Mouse (Mus musculus) myocyte (in vitro differentiated cells): ENCODE measurements around the gene Spdye4b. TPM values are rescaled to one million over a fixed set of nuclear protein-coding genes. Genes with fewer than 3 reads are reported as not detected.

Source experiments
- H3K27me3 ChIP-seq: one replicate; pipeline ENCODE4 v1.6.1; 2011; ENCODE audit not compliant: control insufficient read depth, insufficient read depth, insufficient read length
- H3K36me3 ChIP-seq: one replicate; pipeline ENCODE4 v1.6.1; 2011; ENCODE audit not compliant: control insufficient read depth, insufficient read depth
- H3K4me2 ChIP-seq: one replicate; pipeline ENCODE4 v1.6.1; 2011; ENCODE audit warnings: low read depth, control low read depth
- H3K4me3 ChIP-seq: one replicate; pipeline ENCODE4 v1.5.1; 2011; ENCODE audit warnings: mild to moderate bottlenecking, control low read depth, moderate library complexity
- H3K79me2 ChIP-seq: one replicate; pipeline ENCODE4 v1.6.1; 2011; ENCODE audit not compliant: control insufficient read depth, insufficient read depth
- H3ac ChIP-seq: one replicate; pipeline ENCODE4 v1.6.1; 2011; ENCODE audit not compliant: control insufficient read depth, insufficient read length
- CEBPB ChIP-seq: IDR thresholded peaks from 2 replicates; pipeline ENCODE4 v1.6.1; 2011; ENCODE audit warnings: mild to moderate bottlenecking, moderate library complexity; ENCODE audit not compliant: poor library complexity, insufficient read depth, severe bottlenecking
- E2F4 ChIP-seq: IDR thresholded peaks from one replicate; pipeline ENCODE4 v1.6.1; 2011; ENCODE audit warnings: mild to moderate bottlenecking, control low read depth, moderate library complexity; ENCODE audit not compliant: insufficient read depth
- MAX ChIP-seq: IDR thresholded peaks from one replicate; pipeline ENCODE4 v1.6.1; 2011; ENCODE audit warnings: low read depth, mild to moderate bottlenecking, control low read depth
- MYOD1 ChIP-seq, 3 experiments: IDR thresholded peaks; one replicate each; pipeline ENCODE4 v1.6.1; 2011; ENCODE audit warnings: control low read depth in 2 of 3, low read depth in 2 of 3, mild to moderate bottlenecking in 2 of 3, moderate library complexity in 1 of 3; ENCODE audit not compliant: insufficient read length in 2 of 3, control insufficient read depth in 1 of 3
- MYOG ChIP-seq, 3 experiments: IDR thresholded peaks; one replicate each; pipeline ENCODE4 v1.6.1; 2011; ENCODE audit warnings: control low read depth in 2 of 3, low read depth in 2 of 3, mild to moderate bottlenecking in 2 of 3; ENCODE audit not compliant: insufficient read length in 2 of 3, control insufficient read depth in 1 of 3, insufficient read depth in 1 of 3
- POLR2A ChIP-seq: IDR thresholded peaks from one replicate; pipeline ENCODE4 v1.6.1; 2011; ENCODE audit warnings: low read depth, mild to moderate bottlenecking, control low read depth, moderate library complexity; ENCODE audit not compliant: insufficient read length
- POLR2AphosphoS2 ChIP-seq: IDR thresholded peaks from one replicate; pipeline ENCODE4 v1.6.1; 2011; ENCODE audit warnings: low read depth, control low read depth; ENCODE audit not compliant: insufficient read length
- REST ChIP-seq: IDR thresholded peaks from one replicate; pipeline ENCODE4 v1.6.1; 2011; ENCODE audit warnings: mild to moderate bottlenecking, control low read depth, moderate library complexity; ENCODE audit not compliant: insufficient read depth, insufficient read length
- SRF ChIP-seq: IDR thresholded peaks from one replicate; pipeline ENCODE4 v1.6.1; 2011; ENCODE audit warnings: low read depth; ENCODE audit not compliant: control insufficient read depth, insufficient read length
- TCF12 ChIP-seq: IDR thresholded peaks from one replicate; pipeline ENCODE4 v1.6.1; 2011; ENCODE audit warnings: mild to moderate bottlenecking, control low read depth; ENCODE audit not compliant: poor library complexity, insufficient read depth, severe bottlenecking
- TCF3 ChIP-seq: IDR thresholded peaks from one replicate; pipeline ENCODE4 v1.6.1; 2011; ENCODE audit warnings: low read depth, control low read depth; ENCODE audit not compliant: insufficient read length
- USF1 ChIP-seq: IDR thresholded peaks from one replicate; pipeline ENCODE4 v1.6.1; 2011; ENCODE audit warnings: low read depth, mild to moderate bottlenecking, control low read depth, moderate library complexity
- polyA plus RNA-seq: library from polyadenylated mRNA; unstranded; fragments of >200 nt; fragmentation: generic; extraction: Trizol; gene quantifications from one replicate; pipeline ENCODE4 v1.2.1, GENCODE M21; 2012; ENCODE audit warnings: missing spikeins

Gene Spdye4b
- polyA plus RNA-seq, 1 experiment: not detected

GRCm38 (mm10) chr5:143147481-143147880, 33.3 kb upstream of the Spdye4b start, which contains the start of gene Olfr718-ps1:
Gene Olfr718-ps1, minus strand, starts transcription at chr5:143147581.
- H3ac ChIP-seq: no peak within 1 kb of the TSS
- H3K27me3 ChIP-seq: peaks cover 9% of the 10 kb centered on the region
- TF ChIP-seq TCF12 (no peak), MAX (no peak), REST (no peak)
- H3K4me3 ChIP-seq: no peak within 1 kb of the TSS
- H3K79me2 ChIP-seq: no peaks in the 10 kb centered on the region
- no peak within 1 kb of the TSS for H3K4me2 ChIP-seq
- H3K36me3 ChIP-seq: no peaks in the 10 kb centered on the region

DNA sequence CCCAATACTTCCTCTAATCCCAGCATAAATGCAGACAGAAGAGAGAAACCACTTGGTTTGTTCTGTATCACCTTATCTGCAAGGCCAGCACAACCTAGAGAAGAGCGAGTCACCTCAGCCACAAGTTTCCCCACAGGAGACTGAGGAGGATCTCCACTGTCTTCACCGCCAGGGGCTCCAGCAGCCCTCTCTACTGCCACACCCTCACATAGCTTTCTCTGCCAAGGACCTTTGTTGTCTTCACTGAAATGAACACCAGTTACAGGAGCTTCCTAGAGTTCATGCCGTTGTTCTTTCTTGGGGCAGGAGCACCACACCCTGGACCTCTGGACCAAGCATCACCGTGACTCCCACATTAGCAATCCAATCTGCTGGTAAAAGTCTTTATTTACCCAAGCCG, 32.2 kb upstream of the Spdye4b start:
- Histone ChIP-seq H3K79me2 (no peaks in the 10 kb centered on the region), H3ac (no peak overlapping the region), H3K4me3 (no peak overlapping the region), H3K36me3 (no peaks in the 10 kb centered on the region), H3K4me2 (no peak overlapping the region), H3K27me3 (peaks cover 9% of the 10 kb centered on the region)
- no peak for TF ChIP-seq SRF
- TF ChIP-seq MYOG (IDR thresholded peaks at IDR 0.05; ENCODE audit: control insufficient read depth in 1 of 3, insufficient read depth in 1 of 3, insufficient read length in 2 of 3, low read depth in 2 of 3): no peak
- no peak for TF ChIP-seq CEBPB
- no peak for TF ChIP-seq POLR2A
- no peak for TF ChIP-seq REST
- TF ChIP-seq USF1: no peak
- TF ChIP-seq MYOD1 (IDR thresholded peaks at IDR 0.05; ENCODE audit: control insufficient read depth in 1 of 3, insufficient read length in 2 of 3, low read depth in 2 of 3): no peak
- no peak for TF ChIP-seq MAX
- TF ChIP-seq TCF12: no peak
- no peak for TF ChIP-seq POLR2AphosphoS2
- TF ChIP-seq E2F4: no peak
- TF ChIP-seq TCF3: no peak

GRCm38 (mm10) chr5:143149536-143149935, 31.3 kb upstream of the Spdye4b start:
- no peak overlapping the region for H3K4me3 ChIP-seq
- H3K79me2 ChIP-seq: no peaks in the 10 kb centered on the region
- peaks cover 9% of the 10 kb centered on the region for H3K27me3 ChIP-seq
- no peak for TF ChIP-seq REST
- TF ChIP-seq MAX: no peak
- no peak for TF ChIP-seq MYOG (IDR thresholded peaks at IDR 0.05; ENCODE audit: control insufficient read depth in 1 of 3, insufficient read depth in 1 of 3, insufficient read length in 2 of 3, low read depth in 2 of 3)
- no peak for TF ChIP-seq SRF
- no peak for TF ChIP-seq E2F4
- no peak for TF ChIP-seq TCF3
- TF ChIP-seq POLR2A: no peak
- no peak for TF ChIP-seq USF1
- no peak for TF ChIP-seq MYOD1 (IDR thresholded peaks at IDR 0.05; ENCODE audit: control insufficient read depth in 1 of 3, insufficient read length in 2 of 3, low read depth in 2 of 3)
- TF ChIP-seq POLR2AphosphoS2: no peak
- no peak for TF ChIP-seq TCF12
- no peak for TF ChIP-seq CEBPB
- H3ac ChIP-seq: no peak overlapping the region
- H3K4me2 ChIP-seq: no peak overlapping the region
- no peaks in the 10 kb centered on the region for H3K36me3 ChIP-seq

- Histone ChIP-seq H3K4me2 (no peak overlapping the region), H3ac (no peak overlapping the region), H3K79me2 (no peaks in the 10 kb centered on the region), H3K4me3 (no peak overlapping the region), H3K36me3 (no peaks in the 10 kb centered on the region), H3K27me3 (peaks cover 7% of the 10 kb centered on the region)
- TF ChIP-seq MYOG (IDR thresholded peaks at IDR 0.05; ENCODE audit: control insufficient read depth in 1 of 3, insufficient read depth in 1 of 3, insufficient read length in 2 of 3, low read depth in 2 of 3) (no peak), SRF (no peak), E2F4 (no peak), POLR2AphosphoS2 (no peak), CEBPB (no peak), REST (no peak), TCF12 (no peak), USF1 (no peak), MAX (no peak), MYOD1 (IDR thresholded peaks at IDR 0.05; ENCODE audit: control insufficient read depth in 1 of 3, insufficient read length in 2 of 3, low read depth in 2 of 3) (no peak), POLR2A (no peak), TCF3 (no peak)
Observed at GRCm38 (mm10) chr5:143150044-143150443, 30.8 kb upstream of the Spdye4b start.

- no peak overlapping the region for H3K4me2 ChIP-seq
- no peak for TF ChIP-seq MYOD1 (IDR thresholded peaks at IDR 0.05; ENCODE audit: control insufficient read depth in 1 of 3, insufficient read length in 2 of 3, low read depth in 2 of 3)
- TF ChIP-seq TCF12: no peak
- no peak for TF ChIP-seq TCF3
- TF ChIP-seq E2F4: no peak
- TF ChIP-seq MYOG (IDR thresholded peaks at IDR 0.05; ENCODE audit: control insufficient read depth in 1 of 3, insufficient read depth in 1 of 3, insufficient read length in 2 of 3, low read depth in 2 of 3): no peak
- TF ChIP-seq POLR2A: no peak
- TF ChIP-seq POLR2AphosphoS2: no peak
- TF ChIP-seq REST: no peak
- TF ChIP-seq USF1: no peak
- TF ChIP-seq CEBPB: no peak
- TF ChIP-seq SRF: no peak
- TF ChIP-seq MAX: no peak
- H3K27me3 ChIP-seq: peaks cover 8% of the 10 kb centered on the region
- no peak overlapping the region for H3K4me3 ChIP-seq
- H3K79me2 ChIP-seq: no peaks in the 10 kb centered on the region
- no peak overlapping the region for H3ac ChIP-seq
- H3K36me3 ChIP-seq: no peaks in the 10 kb centered on the region
Observed at GRCm38 (mm10) chr5:143153756-143154155, 27.1 kb upstream of the Spdye4b start.
